Mouse (Mus musculus) c-Kit-negative CD71-positive TER-119-positive erythroid progenitor cells, embryonic 14.5 days (primary cell): ENCODE measurements around the gene Dcp1a.

Source experiments
- DNase-seq: peaks from one replicate; pipeline ENCODE4 v3.0.0-alpha.2; 2013; ENCODE audit warnings: low read depth, low spot score

Dcp1a gene

GRCm38 (mm10) chr14:30479361-30479948 lies at the start of gene Dcp1a:
Dcp1a (plus strand) TSS chr14:30479535.
- DNase-seq: peak; percentile 82

- no peak for DNase-seq
These were observed 49.7 kb upstream of the Dcp1a start for GRCm38 (mm10) chr14:30429606-30430005.

- DNase-seq: no peak
These were observed 49.3 kb upstream of the Dcp1a start for GRCm38 (mm10) chr14:30430026-30430425.

GRCm38 (mm10) chr14:30430446-30430845 lies 48.9 kb upstream of the Dcp1a start:
- DNase-seq: no peak

GRCm38 (mm10) chr14:30435316-30435715 lies 44.0 kb upstream of the Dcp1a start:
- no peak for DNase-seq

- DNase-seq: no peak
These were observed 39.4 kb upstream of the Dcp1a start for GRCm38 (mm10) chr14:30439915-30440314.

- DNase-seq: no peak
These were observed 23.3 kb upstream of the Dcp1a start for GRCm38 (mm10) chr14:30455801-30456595.

GRCm38 (mm10) chr14:30457436-30457835 lies 21.9 kb upstream of the Dcp1a start:
- DNase-seq: no peak

- DNase-seq: no peak
These were observed 21.4 kb upstream of the Dcp1a start for GRCm38 (mm10) chr14:30457897-30458296.

GRCm38 (mm10) chr14:30458820-30459219 lies 20.5 kb upstream of the Dcp1a start:
- DNase-seq: no peak

GRCm38 (mm10) chr14:30459891-30460523 lies 19.3 kb upstream of the Dcp1a start:
- DNase-seq: peak; percentile 31

GRCm38 (mm10) chr14:30463312-30463711 lies 16.0 kb upstream of the Dcp1a start:
- DNase-seq: no peak

GRCm38 (mm10) chr14:30473605-30474004 lies 5.7 kb upstream of the Dcp1a start:
- DNase-seq: no peak

GRCm38 (mm10) chr14:30474416-30474815 lies 4.9 kb upstream of the Dcp1a start:
- DNase-seq: no peak

GRCm38 (mm10) chr14:30491342-30491741 lies 12.0 kb downstream of the Dcp1a start, which contains the start of gene Cacna1d:
Cacna1d (minus strand) TSS chr14:30491455.
- DNase-seq: no peak

GRCm38 (mm10) chr14:30493276-30493675 lies 13.9 kb downstream of the Dcp1a start:
- no peak for DNase-seq

GRCm38 (mm10) chr14:30494998-30495397 lies 15.7 kb downstream of the Dcp1a start:
- DNase-seq: no peak

- no peak for DNase-seq
These were observed 18.9 kb downstream of the Dcp1a start for GRCm38 (mm10) chr14:30498202-30498601.

- no peak for DNase-seq
These were observed 25.7 kb downstream of the Dcp1a start for GRCm38 (mm10) chr14:30504990-30505389.

- DNase-seq: no peak
These were observed 31.0 kb downstream of the Dcp1a start for GRCm38 (mm10) chr14:30510214-30510763.

GRCm38 (mm10) chr14:30512896-30513295 lies 33.6 kb downstream of the Dcp1a start:
- DNase-seq: no peak
